Mouse (Mus musculus) thymus, adult 2 months (tissue): ENCODE results near the gene Map3k5. TPM values are rescaled to one million over a fixed set of nuclear protein-coding genes. Genes with fewer than 3 reads are reported as not detected.

ENCODE experiments used
- DNase-seq: peaks from one replicate; pipeline ENCODE4 v3.0.0; 2021
- H3K27ac ChIP-seq: fragments of 200-500 bp; 2 replicates; pipeline ENCODE4 v1.5.1; 2012; ENCODE audit warnings: low read length, control low read depth; ENCODE audit not compliant: control insufficient read depth, insufficient read depth
- H3K27me3 ChIP-seq: fragments of 200-500 bp; 2 replicates; pipeline ENCODE4 v1.6.1; 2012; ENCODE audit warnings: mild to moderate bottlenecking, low read length, moderate library complexity, mixed read lengths; ENCODE audit not compliant: control insufficient read depth, insufficient read depth
- H3K36me3 ChIP-seq: fragments of 200-500 bp; 2 replicates; pipeline ENCODE4 v1.6.1; 2012; ENCODE audit warnings: mild to moderate bottlenecking, low read length, moderate library complexity; ENCODE audit not compliant: control insufficient read depth, insufficient read depth
- H3K4me1 ChIP-seq: fragments of 200-500 bp; replicated peaks from 2 replicates; pipeline ENCODE4 v1.6.1; 2012; ENCODE audit warnings: low read length; ENCODE audit not compliant: control insufficient read depth, insufficient read depth
- H3K4me3 ChIP-seq: fragments of 200-500 bp; 2 replicates; pipeline ENCODE4 v1.5.1; 2012; ENCODE audit warnings: mild to moderate bottlenecking, low read length, control low read depth, moderate library complexity; ENCODE audit not compliant: control insufficient read depth, insufficient read depth
- CTCF ChIP-seq: fragments of 200-500 bp; IDR thresholded peaks from 2 replicates; pipeline ENCODE4 v1.5.1; 2012; ENCODE audit warnings: mild to moderate bottlenecking, control low read depth, low read length, moderate library complexity, borderline replicate concordance; ENCODE audit not compliant: control insufficient read depth, poor library complexity, insufficient read depth; ENCODE audit errors: extremely low read depth
- POLR2A ChIP-seq: fragments of 200-500 bp; IDR thresholded peaks from 2 replicates; pipeline ENCODE4 v1.6.1; 2012; ENCODE audit warnings: mild to moderate bottlenecking, low read length, control low read depth, moderate library complexity; ENCODE audit not compliant: control insufficient read depth, poor library complexity, insufficient read depth; ENCODE audit errors: extremely low read depth
- WGBS: fragments of 180-500 bp; shearing (Covaris S2); methylation state at CpG from one replicate; pipeline ENCODE4 v1.1.7; 2018; 5-methylcytosine and 5-hydroxymethylcytosine counted together
- polyA plus RNA-seq: library from polyadenylated mRNA; depleted of rRNA; stranded (reverse); fragments of >200 nt; gene quantifications from 2 replicates; pipeline ENCODE4 v1.2.3, GENCODE M21; 2012

The Map3k5 gene
- polyA plus RNA-seq, 1 experiment, result 3.5 TPM

DNA sequence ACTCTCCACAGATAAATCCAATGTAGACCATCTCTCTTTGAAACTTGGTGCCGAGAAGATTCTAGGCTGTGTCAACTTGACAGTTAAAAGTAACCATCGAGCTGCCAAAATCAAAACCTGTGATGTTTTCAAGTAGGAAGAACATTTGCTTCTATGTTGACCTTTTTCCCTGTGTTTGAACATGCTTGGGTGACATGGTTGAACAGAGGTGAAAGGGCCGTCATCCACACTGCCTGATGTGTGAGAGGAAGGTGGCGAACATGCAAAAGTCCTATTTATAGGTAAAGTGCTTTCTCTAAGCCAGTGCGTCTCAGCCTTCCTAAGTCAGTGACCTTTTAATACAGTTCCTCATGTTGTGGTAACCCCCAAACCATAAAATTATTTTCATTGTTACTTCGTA lies 21.5 kb downstream of the Map3k5 start:
- Histone ChIP-seq H3K4me3 (no peak overlapping the region), H3K27ac (no peak overlapping the region), H3K36me3 (no peaks in the 10 kb centered on the region), H3K27me3 (no peaks in the 10 kb centered on the region), H3K4me1 (no peaks in the 10 kb centered on the region; the same call in 1 of the 2 replicates)
- WGBS, result 76% methylated on average over 6 of the region's 6 CpGs
- no peak for DNase-seq
- TF ChIP-seq POLR2A (no peak), CTCF (no peak)

DNA sequence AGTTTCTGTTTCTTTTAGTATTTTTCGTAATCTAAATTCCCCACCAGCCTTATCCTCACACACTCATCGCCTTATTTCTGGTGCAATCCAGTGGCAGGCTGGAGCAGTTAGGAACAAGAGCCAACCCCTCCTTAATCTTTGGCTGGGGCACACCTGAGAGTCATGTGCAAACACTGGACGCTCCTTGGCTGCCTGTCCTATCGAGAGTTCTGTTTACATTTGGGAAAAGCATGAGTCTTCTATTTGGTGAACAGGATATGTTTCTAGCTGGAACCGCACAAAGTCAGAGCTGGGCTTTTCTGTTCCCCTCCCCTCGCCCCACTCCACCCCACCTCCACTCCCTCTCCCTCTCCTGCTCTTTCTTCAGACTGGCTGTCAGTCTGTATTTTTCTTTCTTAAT lies 22.5 kb downstream of the Map3k5 start:
- TF ChIP-seq CTCF (no peak), POLR2A (no peak)
- H3K27me3 ChIP-seq, result no peaks in the 10 kb centered on the region
- H3K27ac ChIP-seq, result no peak overlapping the region
- H3K4me1 ChIP-seq, result no peaks in the 10 kb centered on the region; the same call in 1 of the 2 replicates
- no peak for DNase-seq
- WGBS, result 92% methylated on average over 6 of the region's 6 CpGs
- H3K4me3 ChIP-seq, result no peak overlapping the region
- no peaks in the 10 kb centered on the region for H3K36me3 ChIP-seq

DNA sequence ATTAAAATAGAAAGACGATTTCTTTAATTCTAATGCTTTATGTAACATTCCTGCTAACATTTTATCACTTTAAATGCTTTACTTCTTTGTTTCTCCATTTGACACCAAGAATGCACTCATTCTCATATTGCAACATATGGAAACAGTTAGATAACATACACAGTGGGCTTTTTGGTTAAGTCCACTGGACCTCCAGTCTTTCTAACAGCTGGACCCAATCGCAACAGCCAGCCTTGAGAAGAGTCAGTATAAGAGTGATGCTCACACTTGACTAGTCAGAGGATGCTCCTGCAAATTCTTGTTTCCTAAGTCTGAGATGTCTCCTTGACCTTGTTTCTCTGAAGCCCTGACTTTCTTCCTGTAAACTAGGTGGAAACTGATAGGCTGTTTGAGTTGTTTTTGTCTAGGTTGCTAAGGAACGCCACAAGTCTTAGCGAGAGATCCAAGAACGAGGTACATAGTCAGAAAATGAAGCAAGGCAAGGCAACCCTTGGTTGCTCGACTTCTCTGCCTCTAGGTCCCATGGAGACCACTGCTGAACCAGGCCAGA lies 26.6 kb downstream of the Map3k5 start:
- Histone ChIP-seq H3K4me1 (peaks cover 9% of the 10 kb centered on the region), H3K4me3 (no peak overlapping the region), H3K27me3 (no peaks in the 10 kb centered on the region), H3K36me3 (no peaks in the 10 kb centered on the region), H3K27ac (no peak overlapping the region)
- TF ChIP-seq POLR2A (no peak), CTCF (no peak)
- DNase-seq, result no peak
- 90% methylated on average over 6 of the region's 6 CpGs for WGBS

DNA sequence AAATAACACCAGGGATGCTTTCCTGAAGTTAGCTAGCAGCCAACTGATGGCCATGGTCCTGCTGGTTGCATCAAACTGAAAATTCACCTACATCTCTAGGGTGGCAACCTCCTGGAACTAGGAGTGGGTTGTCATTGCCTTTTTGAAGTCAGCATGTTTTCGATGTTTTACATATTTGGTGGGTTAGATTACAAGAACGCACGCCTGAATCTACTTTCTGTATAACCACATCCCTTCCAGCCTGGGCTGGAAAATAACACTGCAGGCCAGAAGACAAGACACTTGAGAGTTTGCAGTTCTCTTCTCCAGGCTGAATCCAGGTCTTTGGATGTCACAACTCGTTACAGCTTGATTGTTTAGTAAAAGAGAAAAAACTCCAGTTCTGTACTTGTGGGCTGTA lies 28.5 kb downstream of the Map3k5 start:
- DNase-seq, result no peak
- H3K36me3 ChIP-seq, result no peaks in the 10 kb centered on the region
- no peak overlapping the region for H3K4me3 ChIP-seq
- no peak for TF ChIP-seq POLR2A
- TF ChIP-seq CTCF, result no peak
- 23% methylated on average over 4 of the region's 4 CpGs for WGBS
- H3K27ac ChIP-seq, result no peak overlapping the region
- no peaks in the 10 kb centered on the region for H3K27me3 ChIP-seq
- H3K4me1 ChIP-seq, result peaks cover 9% of the 10 kb centered on the region

DNA sequence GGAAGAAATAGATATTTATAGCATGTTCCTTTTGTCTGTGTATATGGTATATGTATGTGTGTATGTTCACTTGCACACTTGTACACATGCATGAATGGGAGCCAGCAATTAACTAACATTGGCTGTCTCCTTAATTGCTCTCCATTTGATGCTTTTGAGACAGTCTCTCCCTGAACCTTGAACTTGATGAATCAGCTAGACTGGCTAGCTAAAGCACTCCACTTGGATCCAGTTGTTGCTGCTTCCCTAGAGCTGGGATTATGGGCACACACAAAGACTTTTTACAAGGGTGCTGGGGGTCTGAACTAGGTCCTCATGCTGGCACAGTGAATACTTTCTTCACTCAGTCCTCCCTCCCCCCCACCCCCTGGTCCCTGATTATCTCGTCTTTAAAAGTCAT lies 28.9 kb downstream of the Map3k5 start:
- TF ChIP-seq POLR2A (no peak), CTCF (no peak)
- Histone ChIP-seq H3K4me1 (peaks cover 9% of the 10 kb centered on the region), H3K36me3 (no peaks in the 10 kb centered on the region), H3K27ac (no peak overlapping the region), H3K4me3 (no peak overlapping the region), H3K27me3 (no peaks in the 10 kb centered on the region)
- DNase-seq, result no peak
- 79% methylated on average over 1 of the region's 1 CpGs for WGBS

DNA sequence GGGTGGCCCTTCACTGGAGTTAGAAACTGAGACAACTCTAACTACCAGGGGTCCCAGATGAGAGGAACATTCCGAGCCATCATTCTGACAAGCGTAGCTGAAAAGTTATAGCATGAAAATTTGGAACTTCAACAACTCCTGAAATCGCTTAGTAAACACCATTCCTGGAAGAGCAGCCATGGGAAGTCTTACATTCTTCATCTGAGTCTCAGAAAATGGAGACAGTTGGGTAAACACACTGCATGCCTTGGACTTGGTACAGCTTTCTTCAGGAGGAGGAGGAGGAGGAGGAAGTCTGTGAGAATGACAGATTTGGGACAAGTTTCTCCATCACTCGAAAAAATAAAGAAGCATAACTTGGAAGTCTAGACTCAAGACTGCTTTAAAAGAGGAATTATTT lies 29.8 kb downstream of the Map3k5 start:
- H3K27me3 ChIP-seq, result no peaks in the 10 kb centered on the region
- peaks cover 9% of the 10 kb centered on the region for H3K4me1 ChIP-seq
- 89% methylated on average over 4 of the region's 4 CpGs for WGBS
- DNase-seq, result no peak
- no peak overlapping the region for H3K27ac ChIP-seq
- TF ChIP-seq CTCF (no peak), POLR2A (no peak)
- H3K36me3 ChIP-seq, result no peaks in the 10 kb centered on the region
- H3K4me3 ChIP-seq, result no peak overlapping the region

DNA sequence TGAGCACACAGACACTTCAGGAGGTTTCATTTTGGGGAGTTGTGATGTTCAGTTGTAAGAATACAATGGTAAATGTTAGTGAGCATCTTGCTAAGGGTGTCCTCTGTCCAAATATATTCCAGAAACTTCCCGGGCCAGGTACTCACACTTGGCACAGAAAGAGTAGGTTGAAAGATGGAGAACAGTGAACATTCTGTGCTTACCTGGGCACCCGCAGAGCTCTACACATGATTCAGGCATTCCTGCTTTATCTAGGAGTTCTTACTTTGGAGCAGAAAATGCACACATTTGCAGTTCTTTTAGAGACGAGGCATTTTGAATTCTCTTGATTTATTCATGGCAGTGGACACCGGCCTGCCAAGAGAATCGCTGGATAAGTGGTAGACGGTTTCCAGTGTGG lies 32.3 kb downstream of the Map3k5 start:
- H3K27me3 ChIP-seq, result no peaks in the 10 kb centered on the region
- H3K36me3 ChIP-seq, result no peaks in the 10 kb centered on the region
- H3K4me3 ChIP-seq, result no peak overlapping the region
- H3K4me1 ChIP-seq, result peaks cover 9% of the 10 kb centered on the region
- WGBS, result 96% methylated on average over 6 of the region's 6 CpGs
- TF ChIP-seq POLR2A, result no peak
- TF ChIP-seq CTCF, result no peak
- H3K27ac ChIP-seq, result no peak overlapping the region
- no peak for DNase-seq

DNA sequence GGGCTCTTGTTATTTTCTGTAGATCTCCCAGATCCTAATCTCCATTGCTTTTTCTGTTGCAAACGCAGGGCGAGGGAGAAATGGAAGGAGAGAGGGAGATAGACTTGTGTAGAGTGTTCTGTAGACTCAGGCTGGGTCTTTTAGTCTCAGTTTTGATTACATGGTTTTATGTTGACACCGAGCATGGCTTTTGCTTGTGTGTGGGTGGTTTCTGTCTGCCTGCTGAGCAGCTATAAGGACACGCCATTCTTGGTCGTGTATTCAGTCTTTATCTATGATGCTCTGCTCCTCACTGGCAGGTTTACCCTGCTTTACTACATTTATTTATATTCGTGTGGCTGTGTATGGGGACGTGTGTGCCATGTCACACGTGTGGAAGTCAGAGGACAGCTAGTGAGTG lies 34.2 kb downstream of the Map3k5 start:
- Histone ChIP-seq H3K4me3 (no peak overlapping the region), H3K27me3 (no peaks in the 10 kb centered on the region), H3K4me1 (0 out of 2 replicates have a peak, but pooled peaks cover 3% of the 10 kb centered on the region), H3K27ac (no peak overlapping the region), H3K36me3 (no peaks in the 10 kb centered on the region)
- no peak for DNase-seq
- TF ChIP-seq POLR2A (no peak), CTCF (no peak)
- 93% methylated on average over 8 of the region's 8 CpGs for WGBS
